Mouse (Mus musculus) Patski (cell line): ENCODE measurements around the gene Adgrd1. TPM values are rescaled to one million over a fixed set of nuclear protein-coding genes. Genes with fewer than 3 reads are reported as not detected.

ENCODE experiments used
- ATAC-seq: fragments of 100-300 bp; one replicate; pipeline ENCODE4 v1.8.0; 2021
- CTCF ChIA-PET: fragments of 350-600 bp; sonication (Branson Sonifier 250); formaldehyde crosslinking; loops from one replicate; lab custom pipeline; 2022; ENCODE audit warnings: inconsistent platforms; lab: Charles Lee
- POLR2A ChIA-PET: fragments of 350-600 bp; sonication (Branson Sonifier 250); formaldehyde crosslinking; loops from one replicate; lab custom pipeline; 2022; ENCODE audit warnings: antibody characterized with exemption, inconsistent platforms; lab: Charles Lee
- DNase-seq: peaks from one replicate; pipeline ENCODE4 v3.0.0-alpha.2; 2011; ENCODE audit warnings: low read depth, low spot score
- H3K27me3 ChIP-seq: fragments of 371-371 bp; one replicate; pipeline ENCODE4 v1.5.1; 2021
- CTCF ChIP-seq: fragments of 100-300 bp; IDR thresholded peaks from one replicate; pipeline ENCODE4 v1.5.1; 2021
- in situ Hi-C: fragments of 300-500 bp; cut with MboI; formaldehyde crosslinking; loops from 3 replicates; pipeline ENCODE4 v1.11.1; 2018; ENCODE audit warnings: low pct_unique_long_range_greater_than_20kb, mixed read lengths
- polyA plus RNA-seq: library from polyadenylated mRNA; unstranded; gene quantifications from one replicate; pipeline ENCODE4 v1.2.3, GENCODE M21; 2021

Gene Adgrd1
- polyA plus RNA-seq, 1 experiment from 2014 or later: 0.01 TPM

GRCm38 (mm10) chr5:129065301-129065700 is 31.2 kb upstream of the Adgrd1 start:
- in situ Hi-C loops: loop anchor here (5.0 to 25.0 kb wide), 2 partner anchors 97 to 322 kb away; no protein-coding TSS in a partner anchor
- CTCF ChIA-PET: interaction anchor here (1.1 kb wide), 1 partner anchor 9 kb away, joined by 3 read pairs; no protein-coding TSS in a partner anchor
- ATAC-seq (no peak), DNase-seq (no peak)
- TF ChIP-seq CTCF: no peak
- POLR2A ChIA-PET: interaction anchor here (0.6 to 1.9 kb wide), 2 partner anchors 519 to 1376 kb away, joined by 3 to 4 read pairs; partner anchors contain the start of gene Mmp17
- peaks cover 8% of the 10 kb centered on the region for H3K27me3 ChIP-seq

GRCm38 (mm10) chr5:129065946-129066345 is 30.6 kb upstream of the Adgrd1 start:
- ChIA-PET CTCF (interaction anchor here (1.1 kb wide), 1 partner anchor 8 kb away, joined by 3 read pairs; no protein-coding TSS in a partner anchor), POLR2A (interaction anchor here (0.6 kb wide), 2 partner anchors 1376 to 1567 kb away, joined by 3 read pairs; no protein-coding TSS in a partner anchor)
- DNase-seq (peak; percentile 24), ATAC-seq (peak; percentile 51)
- peaks cover 4% of the 10 kb centered on the region for H3K27me3 ChIP-seq
- TF ChIP-seq CTCF: no peak
- in situ Hi-C loops: loop anchor here (5.0 to 25.0 kb wide), 2 partner anchors 96 to 321 kb away; no protein-coding TSS in a partner anchor

- H3K27me3 ChIP-seq: peaks cover 3% of the 10 kb centered on the region
- TF ChIP-seq CTCF: no peak
- ChIA-PET POLR2A (interaction anchor here (0.6 kb wide), 1 partner anchor 1566 kb away, joined by 3 read pairs; no protein-coding TSS in a partner anchor), CTCF (interaction anchor here (1.6 kb wide), 1 partner anchor 85 kb away, joined by 3 read pairs; no protein-coding TSS in a partner anchor)
- ATAC-seq: no peak
- DNase-seq: no peak
- in situ Hi-C loops: loop anchor here (5.0 to 25.0 kb wide), 2 partner anchors 96 to 321 kb away; no protein-coding TSS in a partner anchor
These were observed 29.9 kb upstream of the Adgrd1 start for GRCm38 (mm10) chr5:129066541-129067230.

- ChIA-PET CTCF (interaction anchor here (0.6 to 1.6 kb wide), 2 partner anchors 28 to 86 kb away, joined by 3 read pairs; no protein-coding TSS in a partner anchor), POLR2A (no interaction called here)
- DNase-seq: no peak
- no peak for TF ChIP-seq CTCF
- in situ Hi-C loops: loop anchor here (5.0 to 25.0 kb wide), 2 partner anchors 95 to 320 kb away; no protein-coding TSS in a partner anchor
- H3K27me3 ChIP-seq: peaks cover 3% of the 10 kb centered on the region
- no peak for ATAC-seq
These were observed 29.2 kb upstream of the Adgrd1 start for GRCm38 (mm10) chr5:129067231-129067834.

- no peak for TF ChIP-seq CTCF
- ChIA-PET POLR2A (no interaction called here), CTCF (interaction anchor here (2.9 kb wide), 1 partner anchor 9 kb away, joined by 10 read pairs; no protein-coding TSS in a partner anchor)
- H3K27me3 ChIP-seq: peaks cover 17% of the 10 kb centered on the region
- in situ Hi-C loops: loop anchor here (25.0 kb wide), 1 partner anchor 315 kb away; no protein-coding TSS in a partner anchor
- no peak for ATAC-seq
- DNase-seq: no peak
These were observed 24.7 kb upstream of the Adgrd1 start for GRCm38 (mm10) chr5:129071761-129072280.

GRCm38 (mm10) chr5:129073404-129073803 is 23.1 kb upstream of the Adgrd1 start:
- TF ChIP-seq CTCF: no peak
- peaks cover 18% of the 10 kb centered on the region for H3K27me3 ChIP-seq
- POLR2A ChIA-PET: no interaction called here
- DNase-seq (no peak), ATAC-seq (no peak)
- in situ Hi-C loops: loop anchor here (25.0 kb wide), 1 partner anchor 314 kb away; no protein-coding TSS in a partner anchor
- CTCF ChIA-PET: interaction anchor here (2.9 kb wide), 1 partner anchor 11 kb away, joined by 10 read pairs; no protein-coding TSS in a partner anchor

GRCm38 (mm10) chr5:129076098-129076497 is 20.5 kb upstream of the Adgrd1 start:
- CTCF ChIA-PET: interaction anchor here (1.3 to 1.7 kb wide), 2 partner anchors 13 to 510 kb away, joined by 3 read pairs; no protein-coding TSS in a partner anchor
- DNase-seq (no peak), ATAC-seq (no peak)
- TF ChIP-seq CTCF: no peak
- POLR2A ChIA-PET: no interaction called here
- in situ Hi-C loops: no loop called here
- peaks cover 19% of the 10 kb centered on the region for H3K27me3 ChIP-seq

- POLR2A ChIA-PET: no interaction called here
- no peak for TF ChIP-seq CTCF
- peaks cover 17% of the 10 kb centered on the region for H3K27me3 ChIP-seq
- in situ Hi-C loops: no loop called here
- DNase-seq (no peak), ATAC-seq (no peak)
- CTCF ChIA-PET: interaction anchor here (1.3 kb wide), 1 partner anchor 14 kb away, joined by 3 read pairs; no protein-coding TSS in a partner anchor
These were observed 19.3 kb upstream of the Adgrd1 start for GRCm38 (mm10) chr5:129077240-129077639.

GRCm38 (mm10) chr5:129081521-129081920 is 15.0 kb upstream of the Adgrd1 start:
- POLR2A ChIA-PET: no interaction called here
- DNase-seq (no peak), ATAC-seq (no peak)
- TF ChIP-seq CTCF: no peak
- peaks cover 7% of the 10 kb centered on the region for H3K27me3 ChIP-seq
- in situ Hi-C loops: no loop called here
- CTCF ChIA-PET: no interaction called here

GRCm38 (mm10) chr5:129085153-129085552 is 11.4 kb upstream of the Adgrd1 start:
- in situ Hi-C loops: no loop called here
- ChIA-PET POLR2A (no interaction called here), CTCF (interaction anchor here (1.1 kb wide), 1 partner anchor 9 kb away, joined by 5 read pairs; no protein-coding TSS in a partner anchor)
- no peak for TF ChIP-seq CTCF
- no peak for DNase-seq
- ATAC-seq: no peak
- peaks cover 16% of the 10 kb centered on the region for H3K27me3 ChIP-seq
